Mouse (Mus musculus) lung, postnatal 0 days (tissue): ENCODE results near the gene Nbea.

Experiments
- CTCF ChIP-seq: IDR thresholded peaks from 2 replicates; pipeline ENCODE4 v1.5.1; 2016; ENCODE audit warnings: antibody characterized with exemption, mild to moderate bottlenecking
- EP300 ChIP-seq: IDR thresholded peaks from 2 replicates; pipeline ENCODE4 v1.6.1; 2016; ENCODE audit warnings: antibody characterized with exemption, mild to moderate bottlenecking, control low read depth

GRCm38 (mm10) chr3:56039494-56039893 lies 144.0 kb downstream of the Nbea start:
- TF ChIP-seq CTCF (no peak), EP300 (no peak)
